Mouse (Mus musculus): Measurements from ENCODE around the gene Olfr453.

DNA sequence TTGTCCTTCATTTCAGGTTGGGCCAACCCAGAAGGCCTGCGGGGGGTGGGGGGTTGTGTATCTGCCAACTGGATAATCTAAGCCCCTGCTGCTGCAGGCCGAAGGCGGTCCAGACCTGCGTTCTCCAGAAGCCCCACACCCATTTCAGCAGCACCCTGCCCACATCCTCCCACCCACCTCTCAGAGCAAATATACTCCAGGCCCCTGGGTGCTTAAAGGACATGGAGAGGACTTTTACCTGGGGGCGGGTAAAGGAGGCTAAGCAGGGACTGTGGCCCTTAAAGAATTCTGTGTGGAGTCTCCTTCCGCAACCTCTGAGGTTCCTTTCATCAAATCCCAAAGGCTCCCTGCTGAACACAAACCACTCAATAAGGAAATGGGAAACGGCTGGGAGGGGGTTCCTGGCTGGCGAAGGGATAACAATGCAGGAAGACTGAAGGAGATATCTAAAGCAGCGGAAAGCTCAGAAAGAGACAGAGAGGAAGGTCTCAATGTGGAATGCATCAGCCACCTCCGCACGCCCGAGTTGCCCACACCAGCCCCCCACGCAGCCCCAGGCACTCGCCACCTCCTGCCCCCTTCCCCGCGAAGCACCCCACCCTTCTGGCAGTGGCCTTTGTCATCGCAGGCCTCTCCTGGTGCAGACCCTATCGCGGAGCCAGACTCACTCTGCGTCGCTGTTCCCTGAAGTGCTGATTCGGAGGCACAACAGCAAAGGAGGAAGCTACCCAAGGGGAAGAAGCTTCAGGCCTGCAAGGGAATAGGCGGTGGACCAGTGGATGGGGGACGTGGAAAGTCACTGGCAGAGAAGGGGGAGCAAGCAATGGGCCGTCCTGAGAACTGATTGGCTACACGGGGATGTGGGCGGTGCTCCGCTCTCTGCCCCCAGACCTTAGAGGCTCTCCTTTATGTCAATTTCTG, 29.6 kb upstream of the Olfr453 start, which contains the start of gene Tcaf1:
- no peak for TF ChIP-seq CTCF (IDR thresholded peaks at IDR 0.05; ENCODE audit: low read depth, low read length)
- TF ChIP-seq POLR2A (IDR thresholded peaks at IDR 0.05; ENCODE audit: borderline replicate concordance, low read depth, low read length), result no peak
